Mouse (Mus musculus): ENCODE measurements around the gene Frmd4a.
"Not testable (repeated sequence)": the region's sequence is repeated elsewhere in the genome, so short reads cannot be mapped to it uniquely, and the experiment has no call there.

Frmd4a gene

GRCm38 (mm10) chr2:4532945-4533344 lies 515.4 kb downstream of the Frmd4a start:
- DNase-seq: no peak

- DNase-seq: no peak
Observed at GRCm38 (mm10) chr2:4535187-4535864, 517.8 kb downstream of the Frmd4a start.

DNA sequence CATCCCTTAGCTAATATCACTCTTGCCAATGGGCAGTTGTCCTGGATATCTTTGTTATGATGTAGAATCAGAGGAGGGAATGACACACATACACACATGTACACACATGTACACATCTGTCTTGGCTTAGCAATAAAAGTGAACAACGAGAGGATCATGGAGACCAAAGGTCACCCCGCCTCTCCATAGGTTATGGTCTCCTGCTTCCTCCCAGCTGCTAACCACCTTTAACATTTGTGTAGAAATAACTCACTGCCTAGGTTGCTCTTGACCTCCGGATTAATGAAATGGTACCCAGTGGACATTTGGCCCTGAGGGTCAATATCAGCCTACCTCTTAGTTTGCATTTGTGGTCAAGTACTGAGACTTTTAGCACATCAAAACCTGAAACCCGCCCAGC lies 523.8 kb downstream of the Frmd4a start:
- no peak for DNase-seq

- DNase-seq: no peak
Observed at GRCm38 (mm10) chr2:4541844-4542628, 524.5 kb downstream of the Frmd4a start.

GRCm38 (mm10) chr2:4542629-4543416 lies 525.3 kb downstream of the Frmd4a start:
- DNase-seq: no peak

DNA sequence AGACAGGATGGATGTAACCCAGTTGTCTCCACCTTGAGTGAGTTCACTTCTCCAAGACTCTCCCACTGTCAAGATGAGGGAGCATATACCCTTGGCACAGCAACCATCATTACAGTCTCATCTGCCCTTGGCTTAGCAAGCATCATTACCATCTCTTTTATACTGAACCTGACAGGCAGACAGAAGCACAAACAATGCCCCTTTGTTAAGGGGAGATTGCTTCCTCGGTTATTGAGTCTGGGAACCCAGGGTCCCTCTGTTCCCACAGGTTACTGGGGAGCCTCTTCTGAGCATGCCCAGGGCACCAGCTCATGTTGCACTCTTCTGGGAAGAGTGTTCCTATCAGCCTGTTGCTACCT lies 525.9 kb downstream of the Frmd4a start:
- DNase-seq: no peak

- DNase-seq: no peak
Observed at GRCm38 (mm10) chr2:4544360-4544759, 526.8 kb downstream of the Frmd4a start.

DNA sequence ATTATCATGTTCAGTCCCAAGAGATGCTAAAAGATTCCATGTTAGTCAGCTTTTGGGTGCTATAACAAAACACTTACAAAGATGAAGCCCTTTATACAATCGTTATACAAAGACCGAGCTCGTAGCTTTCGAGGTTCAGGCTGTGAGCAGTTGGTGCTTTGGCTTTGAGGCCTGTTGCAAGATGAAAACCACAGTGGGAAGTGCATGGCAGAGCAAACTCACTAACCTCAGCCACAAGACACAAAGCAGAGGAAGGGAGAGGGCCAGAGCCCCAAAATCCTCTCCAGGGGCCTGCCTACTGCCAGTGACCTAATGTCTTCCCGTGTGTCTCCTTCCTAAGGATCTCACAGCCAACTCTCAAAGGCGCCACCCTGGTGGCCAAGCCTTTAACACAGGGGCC lies 527.7 kb downstream of the Frmd4a start:
- DNase-seq: no peak

DNA sequence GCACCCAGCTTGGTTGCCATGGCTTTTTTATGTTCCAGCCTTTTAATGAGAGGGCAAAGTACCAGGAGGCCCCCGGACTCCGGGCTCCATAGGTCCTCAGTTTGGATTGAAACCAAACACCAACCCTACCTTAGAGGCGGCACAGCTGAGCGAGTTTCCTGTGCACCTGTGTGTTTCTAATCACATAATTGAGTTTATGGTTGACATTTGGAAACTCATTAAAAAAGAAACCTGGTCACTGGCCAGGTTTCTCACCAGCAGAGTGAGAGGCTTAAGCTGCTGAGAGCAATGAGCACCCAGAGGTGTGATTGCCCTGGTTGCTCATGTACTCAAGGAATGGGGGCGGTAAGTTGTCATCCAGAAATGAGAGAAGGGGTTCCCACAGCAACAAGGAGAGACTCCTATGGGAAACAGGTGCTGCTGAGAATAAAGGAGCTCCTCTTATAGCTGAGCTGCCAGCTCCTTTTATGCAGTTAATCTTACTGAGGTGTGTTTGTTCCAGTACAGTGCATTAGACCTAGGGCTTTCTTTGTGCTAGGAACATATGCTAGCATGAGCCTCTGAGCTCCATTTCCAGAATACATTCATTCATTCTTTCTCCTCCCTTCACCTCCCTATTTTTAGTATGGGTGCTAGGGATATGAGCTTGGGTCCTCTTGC lies 529.6 kb downstream of the Frmd4a start:
- DNase-seq: no peak

DNA sequence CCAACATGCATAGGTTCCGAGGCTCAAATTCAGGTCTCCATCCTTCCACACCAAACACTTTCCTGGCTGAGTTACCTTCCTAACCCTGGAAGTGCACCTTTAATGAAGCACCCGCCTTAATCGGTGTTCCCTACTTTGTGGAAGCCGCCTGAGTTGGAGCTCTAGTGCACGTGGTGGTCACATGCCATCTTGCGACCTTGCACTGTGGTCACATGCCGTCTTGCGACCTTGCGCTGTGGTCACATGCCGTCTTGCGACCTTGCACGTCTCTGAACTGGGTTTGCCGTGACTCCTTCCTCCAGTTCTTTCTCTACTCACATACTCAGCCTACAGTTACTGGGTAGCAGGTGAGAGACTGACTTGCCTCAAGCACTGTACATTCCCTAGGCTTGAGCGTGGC lies 531.8 kb downstream of the Frmd4a start:
- DNase-seq: no peak

- no peak for DNase-seq
Observed at GRCm38 (mm10) chr2:4550017-4550763, 532.7 kb downstream of the Frmd4a start.

DNA sequence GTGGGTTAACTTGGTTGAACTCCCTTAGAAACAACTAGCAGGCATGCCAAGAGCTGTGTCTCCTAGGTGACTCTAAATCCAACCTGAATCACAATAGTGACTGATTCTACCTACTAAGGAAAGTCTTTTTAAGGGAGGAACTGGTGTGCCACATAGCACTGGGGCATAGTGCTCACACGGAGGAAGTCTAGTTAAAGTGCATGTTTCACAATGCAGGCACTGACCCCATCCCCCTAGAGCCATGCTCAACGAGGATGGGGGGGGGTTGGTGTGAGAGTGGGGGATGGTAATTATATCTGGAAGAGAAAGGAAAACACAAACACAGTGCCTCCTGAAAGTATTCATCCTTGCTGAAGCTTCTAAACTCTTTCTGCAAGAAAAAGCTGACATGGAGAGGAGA lies 533.9 kb downstream of the Frmd4a start:
- no peak for DNase-seq

- DNase-seq: no peak
Observed at GRCm38 (mm10) chr2:4551866-4552265, 534.3 kb downstream of the Frmd4a start.

DNA sequence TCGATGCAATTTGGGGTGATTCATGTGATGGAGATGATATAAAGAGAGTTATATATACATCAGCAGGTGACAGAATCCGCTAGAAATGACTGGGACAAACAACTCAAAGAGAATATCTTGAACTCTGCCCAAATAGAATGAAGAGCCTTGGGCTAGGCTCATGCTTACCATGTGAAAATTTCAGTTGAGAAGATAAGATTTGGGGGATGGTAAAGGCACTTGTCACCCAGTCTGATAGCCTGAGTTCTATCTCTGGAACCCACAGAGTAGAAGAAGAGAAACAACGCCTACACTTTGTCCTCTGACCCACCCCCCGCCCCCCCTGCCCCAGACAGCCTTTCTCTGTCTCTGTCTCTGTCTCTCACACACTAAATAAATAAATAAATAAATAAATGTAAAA lies 535.0 kb downstream of the Frmd4a start:
- DNase-seq: no peak

DNA sequence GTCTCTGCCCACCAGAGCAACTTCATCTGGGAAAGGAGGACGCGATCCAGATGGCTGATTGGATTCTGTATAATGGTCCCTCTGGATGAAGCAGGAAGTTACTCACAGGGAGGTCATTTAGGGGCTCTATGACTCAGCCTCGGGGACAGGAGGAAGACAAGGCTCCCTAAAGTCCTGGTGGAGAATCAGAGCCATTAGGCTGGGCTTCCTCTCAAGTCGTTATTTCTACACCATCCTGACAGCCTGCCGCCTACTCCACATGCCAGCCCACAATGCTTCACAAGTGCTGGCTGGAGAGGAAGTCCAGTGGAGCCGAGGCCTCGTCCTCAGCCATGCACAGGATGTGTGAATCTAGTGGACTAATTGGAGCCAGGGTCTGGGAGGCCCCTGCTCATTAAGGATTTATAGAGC lies 537.7 kb downstream of the Frmd4a start:
- no peak for DNase-seq

GRCm38 (mm10) chr2:4556188-4556587 lies 538.7 kb downstream of the Frmd4a start:
- no peak for DNase-seq

DNA sequence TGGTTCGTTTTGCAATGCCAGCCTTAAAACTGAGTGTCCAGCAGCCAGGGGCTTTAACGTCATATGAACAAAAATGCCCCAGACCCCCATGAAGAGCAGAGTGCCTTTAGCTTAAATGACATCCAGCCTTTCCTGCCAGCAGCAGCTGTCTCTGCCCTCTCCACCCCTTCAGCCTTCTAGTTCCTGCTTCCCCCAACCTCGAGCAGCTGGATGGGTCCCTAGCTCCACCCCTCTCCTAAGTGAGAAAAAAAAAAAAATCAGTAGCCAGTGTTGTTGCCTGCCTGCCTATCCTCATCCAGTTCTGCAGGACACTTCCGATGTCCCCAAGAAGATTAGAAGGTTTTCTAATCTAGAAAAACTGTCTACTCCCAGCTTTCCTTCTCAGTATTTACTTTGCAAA lies 539.5 kb downstream of the Frmd4a start:
- no peak for DNase-seq

DNA sequence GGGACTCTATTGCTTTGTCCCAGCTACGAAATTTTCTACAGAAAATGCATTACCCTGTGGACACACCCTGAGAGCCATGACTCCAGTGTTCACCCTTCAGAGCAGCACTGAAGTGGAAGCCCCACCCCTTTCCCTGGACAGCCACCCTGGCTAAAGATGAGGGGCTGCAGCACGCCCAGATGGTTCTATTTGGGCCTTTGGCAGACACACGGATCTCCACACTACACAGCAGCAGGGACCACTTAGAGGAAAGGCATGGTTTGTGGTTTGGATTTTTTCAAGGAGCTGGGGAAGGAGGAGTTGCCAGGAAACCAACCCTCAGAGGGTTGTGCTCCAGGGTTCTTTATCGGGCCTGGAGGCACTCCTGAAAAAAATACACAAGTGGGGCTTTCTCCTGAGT lies 539.9 kb downstream of the Frmd4a start:
- DNase-seq: no peak

- DNase-seq: no peak
Observed at GRCm38 (mm10) chr2:4558651-4559203, 541.2 kb downstream of the Frmd4a start.

GRCm38 (mm10) chr2:4559211-4559882 lies 541.8 kb downstream of the Frmd4a start:
- DNase-seq: peak; percentile 87

DNA sequence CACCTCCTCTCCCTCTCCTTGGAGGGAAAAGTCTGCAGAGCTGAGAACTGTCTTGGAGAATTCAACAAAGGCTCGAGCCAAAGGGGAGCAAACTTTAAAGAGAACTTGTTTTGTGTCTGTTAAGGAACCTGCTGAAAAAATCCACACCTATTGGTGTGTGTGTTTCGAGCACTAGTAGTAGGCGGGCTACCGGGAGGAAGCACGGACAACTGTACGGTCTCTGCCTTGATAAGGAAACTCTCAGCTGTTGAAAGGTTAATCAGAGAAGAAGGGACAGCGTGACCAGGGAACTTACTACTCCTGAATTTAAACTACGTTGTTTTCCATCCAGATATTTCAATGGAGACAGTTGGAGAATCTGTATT lies 542.3 kb downstream of the Frmd4a start:
- no peak for DNase-seq

DNA sequence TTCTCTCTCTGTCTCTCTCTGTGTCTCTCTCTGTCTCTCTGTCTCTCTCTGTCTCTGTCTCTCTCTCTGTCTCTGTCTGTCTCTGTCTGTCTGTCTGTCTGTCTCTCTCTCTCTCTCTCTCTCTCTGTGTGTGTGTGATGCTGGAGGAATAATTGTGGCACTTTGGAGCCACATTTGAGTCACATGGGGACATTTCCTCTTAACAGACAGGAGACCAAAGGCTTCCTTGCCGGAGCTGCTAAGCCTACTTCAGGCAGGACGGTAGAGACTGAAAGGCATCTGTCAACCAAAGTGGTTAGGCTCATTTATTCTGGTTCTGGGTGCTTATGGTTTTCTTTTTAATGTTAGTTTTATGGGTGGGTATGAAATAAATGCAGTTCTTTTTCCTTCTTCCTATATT lies 543.0 kb downstream of the Frmd4a start:
- not testable (repeated sequence) for DNase-seq

All from cerebellum, adult 9-11 months (tissue).